Mouse (Mus musculus) heart, embryonic 12.5 days (tissue): ENCODE data around the gene Mpp4. TPM values are rescaled to one million over a fixed set of nuclear protein-coding genes. Genes with fewer than 3 reads are reported as not detected.

Source experiments
- ATAC-seq: fragments of 200-750 bp; cut with Nextera tagmentation; 2 replicates; pipeline ENCODE4 v1.8.0; 2017; ENCODE audit warnings: moderate TSS enrichment, moderate library complexity; ENCODE audit not compliant: insufficient number of reproducible peaks, low FRiP score
- H3K27ac ChIP-seq: fragments of 300-500 bp; sonication (generic); 2 replicates; pipeline ENCODE4 v1.5.1; 2016; ENCODE audit warnings: mild to moderate bottlenecking, moderate library complexity; ENCODE audit not compliant: poor library complexity, severe bottlenecking
- H3K27me3 ChIP-seq: fragments of 300-500 bp; sonication (generic); replicated peaks from 2 replicates; pipeline ENCODE4 v1.6.1; 2016; ENCODE audit warnings: mild to moderate bottlenecking, moderate library complexity
- H3K36me3 ChIP-seq: fragments of 300-500 bp; sonication (generic); 2 replicates; pipeline ENCODE4 v1.6.1; 2016; ENCODE audit warnings: mild to moderate bottlenecking, moderate library complexity
- H3K4me1 ChIP-seq: fragments of 300-500 bp; sonication (generic); replicated peaks from 2 replicates; pipeline ENCODE4 v1.6.1; 2016; ENCODE audit warnings: mild to moderate bottlenecking
- H3K4me2 ChIP-seq: fragments of 300-500 bp; sonication (generic); 2 replicates; pipeline ENCODE4 v1.6.1; 2016; ENCODE audit warnings: mild to moderate bottlenecking, moderate library complexity
- H3K4me3 ChIP-seq: fragments of 300-500 bp; sonication (generic); 2 replicates; pipeline ENCODE4 v1.5.1; 2016; ENCODE audit warnings: mild to moderate bottlenecking
- H3K9ac ChIP-seq: fragments of 300-500 bp; sonication (generic); 2 replicates; pipeline ENCODE4 v1.6.1; 2016; ENCODE audit warnings: mild to moderate bottlenecking, moderate library complexity
- H3K9me3 ChIP-seq: fragments of 300-500 bp; sonication (generic); replicated peaks from 2 replicates; pipeline ENCODE4 v1.6.1; 2016; ENCODE audit warnings: mild to moderate bottlenecking, moderate library complexity
- whole genome bisulfite sequencing: fragments of 180-500 bp; shearing (Covaris S2); methylation state at CpG from one replicate; pipeline ENCODE4 v1.1.7; 2016; 5-methylcytosine and 5-hydroxymethylcytosine counted together
- polyA plus RNA-seq: library from polyadenylated mRNA; unstranded; fragments of >200 nt; fragmentation: Nextera tagmentation; extraction: Ambion mirVana; gene quantifications from 2 replicates; pipeline ENCODE4 v1.2.1, GENCODE M21; 2016

The Mpp4 gene
- 0.29 and 0.35 TPM in 2 replicates for polyA plus RNA-seq

DNA sequence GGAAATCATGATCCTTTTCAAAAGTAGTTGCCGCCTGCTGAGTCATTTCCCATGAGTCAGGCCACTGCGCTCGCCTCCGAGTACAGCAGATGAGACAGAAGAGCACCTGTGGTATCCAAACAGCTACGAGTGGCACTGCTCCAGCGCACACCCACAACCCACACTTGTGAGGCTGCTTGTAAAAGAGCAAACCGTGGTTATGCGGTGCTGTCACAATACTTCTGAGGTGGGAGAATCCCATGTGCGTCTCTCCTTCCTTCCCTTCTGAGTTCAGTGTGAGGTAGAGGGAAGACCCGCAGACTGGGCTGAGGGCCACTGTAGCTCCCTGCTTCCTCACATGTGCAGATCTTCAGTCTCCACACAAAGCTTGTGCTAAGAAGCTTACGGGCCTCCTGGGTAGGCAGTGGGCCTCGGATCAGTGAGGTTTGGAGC is at the start of gene Mpp4:
Gene Mpp4 (minus strand): TSS at position 360 of the 432 bp plus-strand sequence.
- ATAC-seq, result no peak
- WGBS, result 66% methylated on average over 12 of the region's 12 CpGs
- peaks cover 37% of the 10 kb centered on the region for H3K36me3 ChIP-seq

DNA sequence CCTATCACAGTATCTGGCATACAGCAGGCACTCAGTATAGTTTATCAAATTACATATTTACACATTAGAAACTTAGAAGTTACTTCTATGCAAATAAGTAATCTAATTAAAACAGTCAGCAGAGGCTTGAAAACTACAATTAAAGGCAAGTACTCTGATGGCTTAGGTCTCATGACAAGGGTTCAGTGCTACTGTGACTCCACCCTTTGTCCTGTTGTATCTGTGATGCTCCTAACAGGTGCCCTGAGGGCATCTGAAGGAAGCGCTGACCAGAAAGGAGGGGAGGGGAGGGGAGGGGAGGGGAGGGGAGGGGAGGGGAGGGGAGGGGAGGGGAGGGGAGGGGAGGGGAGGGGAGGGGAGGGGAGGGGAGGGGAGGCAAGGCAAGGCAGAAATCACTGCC is 49.8 kb upstream of the Mpp4 start:
- peaks cover 36% of the 10 kb centered on the region for H3K36me3 ChIP-seq
- peaks cover 6% of the 10 kb centered on the region; the same call in 1 of the 2 replicates for H3K4me1 ChIP-seq
- WGBS, result no CpG with 5 or more reads among the region's 1 CpGs
- ATAC-seq, result no peak
- H3K4me2 ChIP-seq, result no peak overlapping the region
- no peak overlapping the region for H3K27ac ChIP-seq
- no peaks in the 10 kb centered on the region for H3K9me3 ChIP-seq
- no peaks in the 10 kb centered on the region for H3K27me3 ChIP-seq
- no peak overlapping the region for H3K4me3 ChIP-seq
- H3K9ac ChIP-seq, result no peak overlapping the region

More for the DNA sequence above, at the start of gene Mpp4:
- Histone ChIP-seq H3K27me3 (no peaks in the 10 kb centered on the region), H3K9ac (no peak within 1 kb of the TSS), H3K27ac (no peak within 1 kb of the TSS), H3K4me3 (no peak within 1 kb of the TSS), H3K4me2 (no peak within 1 kb of the TSS), H3K9me3 (no peaks in the 10 kb centered on the region), H3K4me1 (no peaks in the 10 kb centered on the region)

DNA sequence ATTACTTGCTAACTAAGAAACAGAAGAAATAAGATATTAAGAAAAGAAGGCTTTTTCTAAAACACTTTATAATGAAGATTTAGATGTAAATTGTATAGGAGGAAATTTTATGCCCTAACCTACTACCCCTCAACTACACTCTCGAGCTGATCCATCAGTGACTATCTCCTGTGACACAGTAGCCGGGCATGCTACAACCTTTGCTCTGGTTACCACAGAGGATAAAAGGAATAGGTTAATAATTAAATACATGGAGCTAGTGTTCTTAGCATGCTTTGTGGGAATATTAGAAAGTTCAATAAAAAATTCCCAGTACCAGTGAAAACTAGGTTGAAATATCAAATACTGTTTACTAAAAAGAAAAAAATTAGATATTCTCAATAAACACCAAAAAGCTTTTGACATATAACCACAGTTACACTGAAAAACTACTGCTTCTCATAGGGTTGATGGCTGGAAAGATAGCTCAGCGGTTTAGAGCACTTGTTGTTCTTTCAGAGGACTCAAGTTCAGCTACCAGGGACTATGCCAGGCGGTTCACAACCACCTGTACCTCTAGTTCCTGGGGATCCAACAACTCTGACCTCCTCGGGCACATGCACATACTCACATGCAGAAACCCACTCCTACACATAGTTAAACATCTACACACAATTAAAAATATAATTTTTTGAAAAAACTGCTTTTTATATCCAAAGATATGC is 49.0 kb upstream of the Mpp4 start:
- WGBS, result 76% methylated on average over 5 of the region's 5 CpGs
- Histone ChIP-seq H3K9me3 (no peaks in the 10 kb centered on the region), H3K9ac (no peak overlapping the region), H3K4me2 (no peak overlapping the region), H3K4me1 (peaks cover 6% of the 10 kb centered on the region; the same call in 1 of the 2 replicates), H3K27ac (no peak overlapping the region), H3K4me3 (no peak overlapping the region), H3K27me3 (no peaks in the 10 kb centered on the region), H3K36me3 (peaks cover 33% of the 10 kb centered on the region)
- no peak for ATAC-seq

DNA sequence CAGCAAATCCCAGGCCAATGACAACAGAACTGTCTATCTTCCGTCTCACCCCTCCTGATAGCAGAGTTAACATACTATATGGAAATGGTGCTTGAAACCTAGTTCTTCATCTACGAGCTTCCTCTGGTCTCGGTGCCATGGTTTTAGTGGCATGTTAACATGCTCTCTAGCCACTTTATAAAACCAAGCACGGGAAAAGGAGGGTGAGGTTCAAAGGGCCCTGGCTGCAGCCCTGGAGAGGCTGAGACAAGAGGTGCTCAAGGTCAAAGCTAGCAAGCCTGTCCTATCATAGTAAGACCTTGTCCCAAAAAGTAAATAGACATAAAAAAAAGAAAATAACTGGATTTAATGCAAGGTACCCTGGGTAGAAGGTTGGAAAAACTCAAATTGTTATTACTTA is 48.5 kb upstream of the Mpp4 start:
- no peaks in the 10 kb centered on the region for H3K27me3 ChIP-seq
- no peaks in the 10 kb centered on the region for H3K9me3 ChIP-seq
- 68% methylated on average over 4 of the region's 4 CpGs for WGBS
- H3K4me2 ChIP-seq, result no peak overlapping the region
- no peak overlapping the region for H3K4me3 ChIP-seq
- ATAC-seq, result no peak
- H3K9ac ChIP-seq, result no peak overlapping the region
- peaks cover 33% of the 10 kb centered on the region for H3K36me3 ChIP-seq
- H3K27ac ChIP-seq, result no peak overlapping the region
- H3K4me1 ChIP-seq, result peaks cover 6% of the 10 kb centered on the region; the same call in 1 of the 2 replicates

DNA sequence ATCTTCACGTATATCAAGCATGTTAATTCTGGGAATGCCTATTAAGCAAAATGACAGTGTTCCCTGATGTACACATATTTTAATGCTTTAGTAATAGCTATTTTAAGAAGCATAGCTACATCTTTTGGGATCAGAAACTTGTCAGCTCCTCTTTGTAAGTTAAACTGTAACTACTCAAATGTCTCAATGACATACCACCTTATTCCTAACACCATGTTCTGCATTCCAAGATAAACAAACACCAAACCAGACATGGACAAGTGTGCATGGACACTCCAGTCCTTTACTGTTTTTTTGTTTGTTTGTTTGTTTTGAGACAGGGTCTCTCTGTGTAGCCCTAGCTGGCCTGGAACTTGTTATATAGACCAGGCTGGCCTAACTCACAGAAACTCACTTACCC is 45.1 kb upstream of the Mpp4 start:
- WGBS, result 65% methylated on average over 1 of the region's 1 CpGs
- H3K9me3 ChIP-seq, result no peaks in the 10 kb centered on the region
- peaks cover 6% of the 10 kb centered on the region; the same call in 1 of the 2 replicates for H3K4me1 ChIP-seq
- H3K27ac ChIP-seq, result no peak overlapping the region
- no peak overlapping the region for H3K4me2 ChIP-seq
- ATAC-seq, result no peak
- no peak overlapping the region for H3K4me3 ChIP-seq
- no peaks in the 10 kb centered on the region for H3K27me3 ChIP-seq
- peaks cover 30% of the 10 kb centered on the region for H3K36me3 ChIP-seq
- no peak overlapping the region for H3K9ac ChIP-seq

DNA sequence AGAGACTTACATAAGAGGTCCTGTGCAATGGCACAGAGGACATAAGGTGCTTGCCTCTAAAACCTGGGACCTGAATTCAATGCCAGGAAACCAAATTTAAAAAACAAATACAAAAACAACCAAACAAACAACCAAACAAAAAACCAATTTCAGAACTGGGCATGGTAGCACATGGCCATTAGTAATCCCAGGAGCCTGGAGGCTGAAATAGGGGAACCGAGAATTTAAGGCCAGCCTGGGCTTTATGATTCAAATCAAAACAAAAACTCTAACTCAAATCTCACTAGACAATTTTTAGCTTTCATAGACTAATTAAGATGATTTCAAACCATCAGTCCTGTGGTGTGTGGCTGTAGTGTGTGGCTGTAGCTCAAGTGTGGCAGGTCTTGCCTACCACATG is 41.3 kb upstream of the Mpp4 start:
- Histone ChIP-seq H3K27ac (no peak overlapping the region), H3K36me3 (peaks cover 36% of the 10 kb centered on the region), H3K27me3 (no peaks in the 10 kb centered on the region), H3K4me2 (no peak overlapping the region), H3K9me3 (no peaks in the 10 kb centered on the region), H3K9ac (no peak overlapping the region), H3K4me1 (0 out of 2 replicates have a peak, but pooled peaks cover 3% of the 10 kb centered on the region), H3K4me3 (no peak overlapping the region)
- WGBS, result 78% methylated on average over 1 of the region's 1 CpGs
- ATAC-seq, result no peak

DNA sequence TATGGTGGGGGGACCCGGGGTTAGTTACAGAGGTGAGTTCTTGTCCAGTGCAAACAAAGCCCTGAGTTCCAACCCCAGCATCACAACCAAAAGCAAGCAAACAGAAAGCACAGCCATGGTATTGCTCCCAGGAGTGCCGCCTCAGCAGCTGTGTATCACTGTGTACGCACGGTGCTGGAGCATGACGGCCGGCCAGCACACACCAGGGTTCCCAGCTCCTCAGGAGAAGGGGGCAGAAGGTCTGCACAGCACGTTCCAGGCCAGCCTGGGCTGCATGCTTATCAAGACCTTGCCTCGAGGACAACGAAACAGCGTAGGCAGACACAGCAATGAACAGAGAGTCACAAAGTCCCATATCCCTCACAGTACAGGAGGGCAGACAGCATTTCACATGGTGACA is 39.2 kb upstream of the Mpp4 start:
- Histone ChIP-seq H3K36me3 (peaks cover 33% of the 10 kb centered on the region), H3K4me2 (no peak overlapping the region), H3K4me3 (no peak overlapping the region), H3K9ac (no peak overlapping the region), H3K9me3 (no peaks in the 10 kb centered on the region), H3K4me1 (no peaks in the 10 kb centered on the region), H3K27me3 (no peaks in the 10 kb centered on the region), H3K27ac (no peak overlapping the region)
- ATAC-seq, result no peak
- WGBS, result 87% methylated on average over 10 of the region's 10 CpGs

DNA sequence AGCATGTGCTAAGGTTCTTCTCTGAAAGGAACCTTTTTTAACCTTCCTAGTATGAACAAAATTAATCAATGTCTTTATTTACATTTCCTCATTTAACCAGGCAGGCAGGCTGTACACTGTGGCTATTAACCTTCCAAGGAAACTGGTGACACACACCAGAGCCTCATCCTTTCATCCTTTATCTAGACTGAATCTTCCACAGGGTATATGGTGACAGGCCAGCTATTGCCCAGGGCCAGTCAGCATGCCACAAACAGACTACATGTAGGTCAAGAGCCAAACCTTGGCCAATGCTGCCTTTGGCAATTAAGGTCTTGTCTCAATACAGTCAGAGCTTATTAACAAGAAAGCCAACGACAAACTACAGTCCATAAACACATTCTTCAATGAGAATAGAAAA is 38.4 kb upstream of the Mpp4 start:
- Histone ChIP-seq H3K4me1 (no peaks in the 10 kb centered on the region), H3K9me3 (no peaks in the 10 kb centered on the region), H3K27ac (no peak overlapping the region), H3K36me3 (peaks cover 35% of the 10 kb centered on the region), H3K27me3 (no peaks in the 10 kb centered on the region), H3K4me3 (no peak overlapping the region), H3K9ac (no peak overlapping the region), H3K4me2 (no peak overlapping the region)
- no peak for ATAC-seq
- 67% methylated on average over 1 of the region's 1 CpGs for WGBS

DNA sequence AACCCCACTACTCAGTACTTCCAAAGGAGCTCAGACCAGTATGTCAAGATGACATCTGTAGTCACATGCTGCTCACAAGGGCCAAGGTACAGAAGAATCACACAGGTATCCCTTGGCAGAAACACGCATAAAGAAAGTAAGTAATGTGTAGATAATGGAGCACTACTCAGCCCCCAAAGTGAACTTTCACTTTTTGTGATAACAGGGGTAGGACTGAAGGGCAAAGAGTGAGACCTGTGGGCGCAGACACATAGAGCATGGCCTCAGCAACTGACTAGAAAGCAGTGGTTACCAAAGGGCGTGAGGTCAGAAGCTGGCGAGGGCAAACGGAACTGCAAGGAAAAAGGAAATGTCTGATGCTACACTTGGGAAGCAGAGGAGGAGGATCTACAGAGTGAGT is 37.8 kb upstream of the Mpp4 start:
- no peaks in the 10 kb centered on the region for H3K4me1 ChIP-seq
- no peaks in the 10 kb centered on the region for H3K9me3 ChIP-seq
- H3K27ac ChIP-seq, result no peak overlapping the region
- H3K9ac ChIP-seq, result no peak overlapping the region
- no peak overlapping the region for H3K4me2 ChIP-seq
- WGBS, result 81% methylated on average over 5 of the region's 5 CpGs
- H3K4me3 ChIP-seq, result no peak overlapping the region
- no peaks in the 10 kb centered on the region for H3K27me3 ChIP-seq
- no peak for ATAC-seq
- peaks cover 36% of the 10 kb centered on the region for H3K36me3 ChIP-seq

DNA sequence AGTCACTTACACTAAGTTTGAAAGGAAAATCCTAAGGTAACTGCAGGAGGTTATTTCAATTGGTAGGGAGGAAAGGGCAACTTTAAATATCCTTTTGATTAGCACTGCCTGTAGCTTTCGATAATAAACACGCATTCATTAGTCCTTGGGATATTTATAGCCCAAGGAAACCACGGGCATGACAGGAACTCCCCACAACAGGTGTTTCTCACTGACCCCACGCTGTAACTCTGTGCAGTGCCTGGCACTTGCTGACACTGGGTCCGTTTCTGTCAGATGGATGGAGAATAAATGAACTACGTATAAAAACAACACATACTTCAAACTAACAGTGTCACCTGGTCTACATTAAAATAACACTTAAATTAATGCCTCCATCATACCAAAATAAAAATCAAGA is 31.8 kb upstream of the Mpp4 start:
- Histone ChIP-seq H3K9ac (no peak overlapping the region), H3K4me2 (no peak overlapping the region), H3K27me3 (no peaks in the 10 kb centered on the region), H3K27ac (no peak overlapping the region), H3K9me3 (no peaks in the 10 kb centered on the region), H3K36me3 (peaks cover 47% of the 10 kb centered on the region), H3K4me1 (0 out of 2 replicates have a peak, but pooled peaks cover 2% of the 10 kb centered on the region), H3K4me3 (no peak overlapping the region)
- no peak for ATAC-seq
- 48% methylated on average over 6 of the region's 6 CpGs for WGBS

DNA sequence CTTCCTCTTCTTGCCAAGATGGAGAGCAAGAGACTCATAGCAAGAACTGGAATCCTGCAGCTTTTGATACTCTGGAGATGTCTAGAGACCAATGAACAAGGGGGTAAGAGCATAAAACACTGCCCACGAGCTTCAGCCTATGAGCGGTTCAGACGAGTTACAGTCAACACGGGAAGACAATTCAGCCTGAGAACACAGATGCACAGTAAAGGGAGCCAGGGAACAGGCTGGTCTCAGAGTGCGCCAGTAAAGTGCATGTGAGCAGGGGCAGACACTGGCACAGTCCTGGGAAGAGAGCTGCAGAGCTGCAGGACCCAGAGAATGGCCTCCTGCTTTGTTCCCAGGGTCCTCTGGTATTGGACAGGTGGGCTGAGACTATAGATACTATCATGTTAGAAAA is 24.6 kb upstream of the Mpp4 start:
- Histone ChIP-seq H3K27me3 (no peaks in the 10 kb centered on the region), H3K9ac (no peak overlapping the region), H3K4me3 (no peak overlapping the region), H3K9me3 (no peaks in the 10 kb centered on the region), H3K4me2 (no peak overlapping the region), H3K27ac (no peak overlapping the region), H3K4me1 (no peaks in the 10 kb centered on the region), H3K36me3 (peaks cover 57% of the 10 kb centered on the region)
- ATAC-seq, result no peak
- 84% methylated on average over 5 of the region's 5 CpGs for WGBS

DNA sequence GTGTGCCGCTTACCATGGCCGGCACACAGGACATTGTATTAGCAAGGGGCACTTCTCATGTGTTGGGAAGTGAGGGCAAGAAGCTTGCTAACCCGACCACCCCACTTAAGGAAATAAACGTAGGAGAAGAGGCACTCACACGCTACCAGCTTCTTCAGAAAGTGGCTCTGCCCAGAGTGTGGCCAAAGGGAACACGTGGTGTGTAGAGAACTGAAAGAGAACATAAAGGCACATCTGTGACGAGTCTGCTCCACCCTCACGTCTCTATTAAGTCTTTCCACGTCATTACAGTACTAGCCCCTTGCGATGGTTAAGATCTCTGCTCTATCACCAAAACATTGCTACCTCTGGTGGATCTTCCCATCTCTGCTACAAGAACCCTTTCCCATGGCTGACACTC is 23.1 kb upstream of the Mpp4 start:
- 81% methylated on average over 10 of the region's 10 CpGs for WGBS
- Histone ChIP-seq H3K27ac (no peak overlapping the region), H3K9me3 (no peaks in the 10 kb centered on the region), H3K9ac (no peak overlapping the region), H3K4me2 (no peak overlapping the region), H3K4me3 (no peak overlapping the region), H3K4me1 (no peaks in the 10 kb centered on the region), H3K27me3 (no peaks in the 10 kb centered on the region), H3K36me3 (peaks cover 60% of the 10 kb centered on the region)
- ATAC-seq, result no peak
